Mouse (Mus musculus) cerebellum, adult 2 months (tissue): ENCODE data around the gene Cd209d. TPM values are rescaled to one million over a fixed set of nuclear protein-coding genes. Genes with fewer than 3 reads are reported as not detected.
"Not testable (repeated sequence)": the region's sequence is repeated elsewhere in the genome, so short reads cannot be mapped to it uniquely, and the experiment has no call there.

Source experiments
- DNase-seq, 2 experiments: peaks; one replicate each; pipeline ENCODE4 v3.0.0; 2021
- H3K27ac ChIP-seq: fragments of 200-500 bp; 2 replicates; pipeline ENCODE4 v1.5.1; 2012; ENCODE audit warnings: low read length, control low read depth, inconsistent platforms; ENCODE audit not compliant: insufficient read depth
- H3K27me3 ChIP-seq: fragments of 200-500 bp; 2 replicates; pipeline ENCODE4 v1.6.1; 2012; ENCODE audit warnings: inconsistent platforms, mild to moderate bottlenecking, low read length, moderate library complexity; ENCODE audit not compliant: control insufficient read depth, insufficient read depth
- H3K4me1 ChIP-seq: fragments of 200-500 bp; 2 replicates; pipeline ENCODE4 v1.6.1; 2011; ENCODE audit warnings: low read length; ENCODE audit not compliant: control insufficient read depth, insufficient read depth
- H3K4me3 ChIP-seq: fragments of 200-500 bp; replicated peaks from 2 replicates; pipeline ENCODE3; 2011; ENCODE audit warnings: mild to moderate bottlenecking, low read depth, low read length, control low read depth; ENCODE audit not compliant: insufficient read depth
- CTCF ChIP-seq: fragments of 200-500 bp; IDR thresholded peaks from 2 replicates; pipeline ENCODE4 v1.5.1; 2011; ENCODE audit warnings: low read depth, mild to moderate bottlenecking, control low read depth, low read length, moderate library complexity, borderline replicate concordance; ENCODE audit not compliant: insufficient read depth
- POLR2A ChIP-seq: fragments of 200-500 bp; IDR thresholded peaks from 2 replicates; pipeline ENCODE4 v1.6.1; 2011; ENCODE audit warnings: low read length, control low read depth, borderline replicate concordance; ENCODE audit not compliant: insufficient read depth
- WGBS: fragments of 180-500 bp; shearing (Covaris S2); methylation state at CpG from one replicate; pipeline ENCODE4 v1.1.7; 2018; 5-methylcytosine and 5-hydroxymethylcytosine counted together
- polyA plus RNA-seq: library from polyadenylated mRNA; depleted of rRNA; stranded (reverse); fragments of >200 nt; gene quantifications from 2 replicates; pipeline ENCODE4 v1.2.3, GENCODE M21; 2012; rRNA removed

The Cd209d gene
- not detected in 2 replicates for polyA plus RNA-seq

- H3K27ac ChIP-seq: no peak within 1 kb of the TSS
- no peaks in the 10 kb centered on the region for H3K4me1 ChIP-seq
- 74% methylated on average over 4 of the region's 4 CpGs for WGBS
- H3K27me3 ChIP-seq: no peaks in the 10 kb centered on the region; the same call in 1 of the 2 replicates
- TF ChIP-seq CTCF (no peak), POLR2A (no peak)
- H3K4me3 ChIP-seq: no peak within 1 kb of the TSS
- no peak for DNase-seq
Observed at GRCm38 (mm10) chr8:3878455-3878854, at the start of gene Cd209d. Gene Cd209d, minus strand, starts transcription at chr8:3878555.

GRCm38 (mm10) chr8:3926744-3927143, 48.4 kb upstream of the Cd209d start, which contains the start of gene Cd209b:
Gene Cd209b, minus strand, starts transcription at chr8:3926844.
- WGBS: 85% methylated on average over 3 of the region's 3 CpGs
- H3K4me1 ChIP-seq: no peaks in the 10 kb centered on the region

GRCm38 (mm10) chr8:3876121-3876520, 2.2 kb downstream of the Cd209d start:
- no peak for TF ChIP-seq CTCF
- TF ChIP-seq POLR2A: no peak
- peak in 1 of 2 experiments; percentile 4 for DNase-seq
- Histone ChIP-seq H3K27me3 (no peaks in the 10 kb centered on the region; the same call in 1 of the 2 replicates), H3K4me1 (no peaks in the 10 kb centered on the region), H3K27ac (no peak overlapping the region), H3K4me3 (no peak overlapping the region)
- 34% methylated on average over 2 of the region's 2 CpGs for WGBS

More at GRCm38 (mm10) chr8:3926744-3927143, 48.4 kb upstream of the Cd209d start, which contains the start of gene Cd209b:
- TF ChIP-seq POLR2A (no peak), CTCF (no peak)
- H3K4me3 ChIP-seq: no peak within 1 kb of the TSS
- no peak for DNase-seq
- H3K27ac ChIP-seq: no peak within 1 kb of the TSS
- H3K27me3 ChIP-seq: no peaks in the 10 kb centered on the region

- H3K27me3 ChIP-seq, H3K4me1 ChIP-seq, DNase-seq, H3K27ac ChIP-seq, H3K4me3 ChIP-seq: not testable (repeated sequence)
Observed at GRCm38 (mm10) chr8:3862736-3863135, 15.6 kb downstream of the Cd209d start.

GRCm38 (mm10) chr8:3854209-3854608, 24.1 kb downstream of the Cd209d start, which contains the start of gene Cd209e:
Gene Cd209e, minus strand, starts transcription at chr8:3854309.
- 62% methylated on average over 2 of the region's 2 CpGs for WGBS
- DNase-seq: no peak
- no peak within 1 kb of the TSS for H3K27ac ChIP-seq
- no peaks in the 10 kb centered on the region for H3K4me1 ChIP-seq
- H3K4me3 ChIP-seq: no peak within 1 kb of the TSS
- no peaks in the 10 kb centered on the region for H3K27me3 ChIP-seq
- TF ChIP-seq POLR2A (no peak), CTCF (no peak)

Other genes starting within 250 kb of the Cd209d start
- 204 and 217 TPM in 2 replicates for gene Stxbp2, start 247.6 kb downstream of the Cd209d start, polyA plus RNA-seq
- gene Retn, start 222.8 kb downstream of the Cd209d start, polyA plus RNA-seq: 0.32 and 0.46 TPM in 2 replicates
- 0.51 and 0.61 TPM in 2 replicates for gene Mcemp1, start 212.8 kb downstream of the Cd209d start, polyA plus RNA-seq
- 40.0 and 46.6 TPM in 2 replicates for gene Fcor, start 206.2 kb downstream of the Cd209d start, polyA plus RNA-seq
- gene Trappc5, start 202.3 kb downstream of the Cd209d start, polyA plus RNA-seq: 50.2 and 56.0 TPM in 2 replicates
- 0.47 and 0.82 TPM in 2 replicates for gene Fcer2a, start 184.4 kb downstream of the Cd209d start, polyA plus RNA-seq
- gene Clec4g, start 157.9 kb downstream of the Cd209d start, polyA plus RNA-seq: not detected in 2 replicates
- 0.18 TPM in 1 of 2 replicates, not detected in the other for gene Cd209a, start 129.6 kb downstream of the Cd209d start, polyA plus RNA-seq
- gene Cd209e, start 24.2 kb downstream of the Cd209d start, polyA plus RNA-seq: not detected in 2 replicates
- 0.08 TPM in 1 of 2 replicates, not detected in the other for gene Cd209b, start 48.3 kb upstream of the Cd209d start, polyA plus RNA-seq
- 0.08 and 0.14 TPM in 2 replicates for gene Cd209c, start 76.2 kb upstream of the Cd209d start, polyA plus RNA-seq
- gene Cd209f, start 227.3 kb upstream of the Cd209d start, polyA plus RNA-seq: 0.38 and 0.46 TPM in 2 replicates